Mouse (Mus musculus) left cerebral cortex, adult 18-20 months (tissue): ENCODE results near the gene Aldh3b1. TPM values are rescaled to one million over a fixed set of nuclear protein-coding genes. Genes with fewer than 3 reads are reported as not detected.
"Not testable (repeated sequence)": the region's sequence is repeated elsewhere in the genome, so short reads cannot be mapped to it uniquely, and the experiment has no call there.

Source experiments
- DNase-seq, 2 experiments: peaks; one replicate each; pipeline ENCODE4 v3.0.0; 2021 to 2022; ENCODE audit warnings: low spot score in 2 of 2, mixed read lengths in 1 of 2
- long read RNA-seq, 2 experiments: library from polyadenylated mRNA; stranded (forward); transcript quantifications; one replicate each; pipeline ENCODE4 v2.0.0; 2021
- total RNA-seq, 2 experiments: library from RNA; stranded (reverse); gene quantifications; 2 replicates each; pipeline ENCODE4 v1.2.3; 2021

The Aldh3b1 gene
- 1 to 10 TPM; 3.0 to 4.2 TPM for total RNA-seq
- long read RNA-seq, experiment 1, transcript Aldh3b1-201 (10 exons, 1,924 nt): major isoform, 5 of 7 reads
- long read RNA-seq, experiment 1, partial matches to known transcripts: 1 of 7 reads
- long read RNA-seq, experiment 1, other reads (novel, unspliced or antisense): 1 of 7 reads
- long read RNA-seq, experiment 2, transcript Aldh3b1-201 (10 exons, 1,924 nt): major isoform, 6 of 10 reads
- long read RNA-seq, experiment 2, partial matches to known transcripts: 2 of 10 reads
- long read RNA-seq, experiment 2, other reads (novel, unspliced or antisense): 2 of 10 reads

DNA sequence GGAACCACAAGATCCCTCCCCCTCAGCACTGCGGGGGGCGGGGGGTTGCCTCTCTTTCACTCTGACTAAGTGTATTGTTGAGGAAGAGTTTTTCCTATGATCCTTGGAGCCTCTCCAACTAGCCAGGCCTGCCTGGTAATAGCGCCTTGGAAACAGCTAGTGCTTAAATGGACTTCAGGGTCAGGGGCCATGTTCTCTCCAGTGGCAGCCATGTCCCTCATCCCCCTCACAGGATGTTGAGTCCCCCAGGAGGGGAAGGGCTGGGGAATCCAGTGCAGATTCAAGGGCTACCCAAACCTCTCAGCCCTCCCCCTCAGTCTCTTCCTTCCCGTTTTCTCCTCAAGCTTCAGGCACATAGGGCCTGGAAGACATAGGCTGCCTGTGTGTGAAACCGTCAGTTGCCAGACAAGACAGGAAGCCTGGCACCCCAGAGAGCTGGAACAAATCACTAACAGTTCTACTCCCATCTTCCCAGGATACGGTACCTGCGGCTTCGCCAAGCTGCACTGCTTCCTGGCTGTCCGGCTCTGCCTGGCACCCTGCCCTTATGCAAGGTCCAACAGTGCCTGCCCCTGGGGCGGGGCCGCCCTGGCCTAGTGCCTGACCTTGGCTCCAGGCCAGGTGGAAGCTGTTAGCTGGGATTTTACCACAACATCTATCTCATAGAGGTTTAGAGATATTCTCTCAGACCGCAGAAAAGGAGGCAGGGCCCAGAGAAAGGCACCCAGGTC lies at the start of gene Aldh3b1:
Aldh3b1 (minus strand) TSS at position 598 of the 731 bp plus-strand sequence.
- DNase-seq: peak; percentile 44 to 48

DNA sequence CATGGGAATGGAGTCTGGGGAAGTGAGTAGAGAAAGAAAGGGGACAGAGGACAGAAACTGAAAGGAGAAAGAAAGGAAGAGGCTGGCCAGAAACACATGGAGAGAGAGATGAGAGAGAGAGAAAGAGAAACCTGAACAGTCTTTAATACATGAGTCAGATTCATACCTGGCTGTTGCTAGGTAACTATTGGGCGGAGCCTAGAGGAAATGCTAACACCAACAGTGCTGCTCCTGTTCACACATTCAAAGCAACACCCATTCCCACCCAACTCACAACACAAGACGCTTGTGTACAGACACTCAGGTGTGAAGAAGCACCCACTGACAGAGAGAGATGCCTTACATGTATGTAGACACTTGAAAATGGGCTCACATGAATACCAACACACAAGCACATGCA lies 46.3 kb upstream of the Aldh3b1 start:
- no peak for DNase-seq

DNA sequence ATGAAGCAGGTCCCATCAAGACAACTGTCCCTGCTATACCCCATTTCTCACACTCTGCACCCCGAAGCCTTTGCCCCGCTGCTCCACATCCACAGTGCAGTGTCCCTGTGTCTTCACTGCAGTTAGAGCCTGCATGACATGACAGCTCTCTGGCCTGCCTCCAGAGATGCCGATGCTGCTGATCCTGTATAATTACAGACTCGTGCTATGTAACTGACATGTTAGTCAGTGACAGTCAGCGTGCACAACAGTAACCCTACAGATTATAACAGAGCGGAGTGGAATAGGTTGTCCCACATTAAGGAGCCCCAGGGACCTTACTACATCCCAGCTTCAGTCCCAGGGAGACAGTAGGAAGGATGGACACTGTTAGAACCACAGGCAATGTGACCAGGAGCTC lies 45.0 kb upstream of the Aldh3b1 start:
- not testable (repeated sequence) for DNase-seq

DNA sequence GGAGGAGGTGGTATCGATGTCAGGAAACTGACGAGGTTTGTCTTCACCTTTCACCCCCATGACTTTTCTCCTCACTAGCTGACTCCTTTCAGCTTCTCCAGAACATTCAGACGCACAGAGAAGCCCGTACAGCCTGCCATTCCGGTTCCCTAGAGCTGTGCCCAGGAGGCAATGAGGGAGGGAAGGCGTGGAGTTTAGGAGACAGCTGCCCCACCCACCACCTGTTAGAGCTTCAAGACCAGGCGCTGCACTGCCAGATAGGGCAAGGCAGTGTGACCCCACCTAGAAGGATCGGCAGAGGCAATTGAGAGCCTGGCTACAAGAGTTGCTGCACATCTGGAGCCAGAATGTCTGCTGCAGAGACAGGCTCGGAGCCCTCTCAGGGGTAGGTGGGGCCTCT lies 42.6 kb upstream of the Aldh3b1 start, which contains the start of gene Aldh3b2:
Aldh3b2 (plus strand) TSS at position 100 of the 400 bp plus-strand sequence.
- DNase-seq: no peak

DNA sequence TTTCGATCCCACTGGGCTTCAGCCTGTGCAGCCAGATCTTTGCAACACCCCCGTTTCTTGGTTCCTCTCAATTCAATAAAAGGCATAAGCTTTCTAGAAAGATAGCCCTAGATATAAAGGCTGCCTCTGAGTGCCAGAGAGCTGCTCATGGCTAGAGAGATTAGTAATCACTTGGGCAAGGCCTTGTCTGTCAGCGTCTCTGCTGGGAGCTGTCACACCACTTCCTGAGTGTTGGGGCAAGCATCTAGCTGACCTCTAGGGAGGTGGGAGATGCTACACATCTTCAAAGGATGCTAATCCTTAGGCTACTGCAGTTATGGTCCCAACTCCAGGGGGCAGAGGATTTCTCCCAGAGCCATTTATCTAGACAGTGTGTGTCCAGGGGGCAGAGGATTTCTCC lies 37.6 kb upstream of the Aldh3b1 start:
- no peak for DNase-seq

DNA sequence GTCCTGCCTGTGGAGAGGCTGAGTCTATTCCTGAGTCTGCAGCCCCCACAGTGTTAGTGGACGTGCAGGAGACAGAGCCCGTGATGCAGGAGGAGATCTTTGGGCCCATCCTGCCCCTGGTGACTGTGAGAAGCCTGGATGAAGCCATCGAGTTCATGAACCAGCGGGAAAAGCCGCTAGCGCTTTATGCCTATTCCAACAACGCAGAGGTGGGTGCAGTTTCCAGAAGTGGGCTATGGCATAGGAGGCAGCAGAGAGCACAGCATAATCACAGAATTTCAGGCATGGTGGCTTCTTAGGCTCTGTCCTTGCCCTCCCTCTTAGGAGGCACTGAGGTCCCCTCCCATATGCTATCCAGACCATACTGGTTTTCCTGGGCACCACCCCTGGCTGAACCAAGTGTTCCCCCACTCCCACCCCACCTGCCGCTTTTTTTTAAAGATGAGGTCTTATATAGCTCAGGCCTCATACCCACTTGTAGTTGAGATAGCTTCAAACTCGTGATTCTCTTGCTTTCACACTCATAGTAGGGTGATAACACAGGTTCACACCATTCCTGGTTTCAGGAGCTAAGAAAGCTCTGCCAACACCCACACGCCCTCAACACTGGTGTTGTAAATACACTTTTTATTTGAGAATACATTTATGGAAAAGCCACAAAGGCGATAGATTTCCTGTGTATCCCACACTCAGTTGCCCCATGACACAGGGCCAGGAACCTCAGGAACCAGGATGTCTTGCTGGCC lies 36.9 kb upstream of the Aldh3b1 start:
- no peak for DNase-seq

DNA sequence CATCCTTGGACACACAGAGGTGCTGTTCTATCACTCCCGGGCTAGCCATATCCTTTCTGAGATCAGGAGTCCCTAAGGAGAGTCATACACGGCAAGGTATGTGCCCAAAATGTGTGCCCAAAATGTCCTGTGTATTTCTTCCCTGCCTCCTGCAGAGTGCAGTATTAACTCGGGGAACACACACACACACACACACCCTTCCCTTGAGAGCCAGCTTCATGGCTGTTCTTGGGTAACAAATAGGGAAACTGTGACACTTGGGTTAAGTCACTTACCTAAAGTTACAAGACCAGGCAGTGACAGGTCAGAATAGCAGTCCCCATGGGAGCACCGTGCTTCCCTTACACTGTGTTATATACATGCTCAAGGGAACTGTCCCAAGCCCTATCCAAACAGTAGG lies 34.4 kb upstream of the Aldh3b1 start:
- no peak for DNase-seq

DNA sequence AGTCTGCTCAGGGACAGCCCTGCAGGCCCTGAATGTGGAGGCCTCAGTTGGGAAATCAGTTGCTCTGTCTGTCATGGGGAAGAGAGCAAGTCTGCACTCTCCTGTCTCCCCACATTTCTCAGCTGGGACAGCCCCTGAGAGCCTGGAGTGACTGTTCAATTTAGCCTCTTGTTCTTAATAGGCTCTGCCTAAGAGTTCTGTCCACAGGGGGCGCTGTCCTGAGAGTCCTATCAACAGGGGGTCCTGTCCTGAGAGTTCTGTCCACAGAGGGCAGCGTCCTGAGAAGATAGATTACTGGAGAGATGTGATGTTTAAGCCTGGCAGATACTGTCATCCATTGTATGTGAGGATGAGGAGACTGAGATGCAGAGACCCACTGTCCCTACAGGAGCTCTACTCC lies 32.9 kb upstream of the Aldh3b1 start:
- no peak for DNase-seq

DNA sequence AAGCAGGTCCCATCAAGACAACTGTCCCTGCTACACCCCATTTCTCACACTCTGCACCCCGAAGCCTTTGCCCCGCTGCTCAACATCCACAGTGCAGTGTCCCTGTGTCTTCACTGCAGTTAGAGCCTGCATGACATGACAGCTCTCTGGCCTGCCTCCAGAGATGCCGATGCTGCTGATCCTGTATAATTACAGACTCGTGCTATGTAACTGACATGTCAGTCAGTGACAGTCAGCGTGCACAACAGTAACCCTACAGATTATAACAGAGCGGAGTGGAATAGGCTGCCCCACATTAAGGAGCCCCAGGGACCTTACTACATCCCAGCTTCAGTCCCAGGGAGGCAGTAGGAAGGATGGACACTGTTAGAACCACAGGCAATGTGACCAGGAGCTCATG lies 32.2 kb upstream of the Aldh3b1 start:
- DNase-seq: not testable (repeated sequence)

DNA sequence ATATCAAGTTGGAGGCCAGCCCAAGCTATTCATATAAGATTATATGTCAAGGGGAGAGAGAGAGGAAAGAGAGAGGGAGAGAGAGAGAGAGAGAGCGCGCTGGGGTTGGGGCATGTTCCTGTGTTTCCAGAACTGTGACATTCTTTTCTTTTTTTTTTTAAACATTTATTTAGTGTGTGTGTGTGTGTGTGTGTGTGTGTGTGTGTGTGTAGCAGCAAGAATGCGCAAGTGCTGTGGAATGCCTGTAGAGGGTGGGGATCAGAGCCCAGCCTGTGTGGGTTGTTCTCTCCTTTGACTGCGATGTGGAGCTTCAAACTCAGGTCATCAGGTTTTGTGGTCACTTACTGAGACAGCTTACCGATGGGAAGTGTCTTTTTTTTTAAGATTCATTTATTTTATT lies 30.6 kb upstream of the Aldh3b1 start:
- no peak for DNase-seq

DNA sequence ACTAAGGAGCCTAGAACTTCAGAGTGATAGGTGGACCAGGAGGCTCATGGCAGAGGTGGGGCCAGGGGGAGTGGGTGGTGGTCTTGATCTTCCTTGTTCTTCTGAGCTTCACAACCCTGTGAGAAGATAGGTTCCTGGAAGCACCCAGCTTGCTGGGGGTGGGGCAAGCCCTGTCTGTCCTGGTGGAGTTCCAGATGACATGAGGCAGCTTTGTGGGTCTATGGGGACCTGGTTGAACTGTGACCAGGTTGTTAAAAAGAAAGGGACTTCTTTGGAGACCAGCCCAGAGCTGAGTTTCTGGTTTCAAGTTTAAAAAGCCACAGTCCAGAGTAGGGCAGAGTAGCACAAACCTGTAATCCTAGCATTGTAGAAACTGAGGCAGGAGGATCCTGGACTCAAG lies 29.4 kb upstream of the Aldh3b1 start:
- no peak for DNase-seq

DNA sequence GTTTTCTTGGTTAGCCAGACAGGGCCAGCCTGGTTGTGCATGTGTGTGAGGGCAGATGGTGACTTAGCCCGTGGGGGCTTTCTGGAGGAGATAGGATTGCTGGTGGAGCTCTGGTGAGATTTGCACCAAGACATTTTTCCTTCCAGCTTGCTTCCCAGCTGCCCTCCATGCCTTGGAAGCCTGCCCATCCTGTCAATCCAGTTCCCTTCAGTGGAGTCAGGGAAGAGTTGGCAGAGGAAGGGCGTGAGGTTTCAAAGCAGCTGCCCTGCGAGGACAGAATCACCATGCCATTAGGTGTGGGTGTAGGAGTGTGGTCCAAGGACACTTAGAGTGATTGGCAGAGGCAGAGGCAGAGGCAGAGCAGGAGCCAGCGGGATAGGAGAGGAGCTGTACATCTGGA lies 28.9 kb upstream of the Aldh3b1 start, which contains the start of gene Aldh3b3:
Aldh3b3 (plus strand) TSS at position 176 of the 400 bp plus-strand sequence.
- DNase-seq: no peak

DNA sequence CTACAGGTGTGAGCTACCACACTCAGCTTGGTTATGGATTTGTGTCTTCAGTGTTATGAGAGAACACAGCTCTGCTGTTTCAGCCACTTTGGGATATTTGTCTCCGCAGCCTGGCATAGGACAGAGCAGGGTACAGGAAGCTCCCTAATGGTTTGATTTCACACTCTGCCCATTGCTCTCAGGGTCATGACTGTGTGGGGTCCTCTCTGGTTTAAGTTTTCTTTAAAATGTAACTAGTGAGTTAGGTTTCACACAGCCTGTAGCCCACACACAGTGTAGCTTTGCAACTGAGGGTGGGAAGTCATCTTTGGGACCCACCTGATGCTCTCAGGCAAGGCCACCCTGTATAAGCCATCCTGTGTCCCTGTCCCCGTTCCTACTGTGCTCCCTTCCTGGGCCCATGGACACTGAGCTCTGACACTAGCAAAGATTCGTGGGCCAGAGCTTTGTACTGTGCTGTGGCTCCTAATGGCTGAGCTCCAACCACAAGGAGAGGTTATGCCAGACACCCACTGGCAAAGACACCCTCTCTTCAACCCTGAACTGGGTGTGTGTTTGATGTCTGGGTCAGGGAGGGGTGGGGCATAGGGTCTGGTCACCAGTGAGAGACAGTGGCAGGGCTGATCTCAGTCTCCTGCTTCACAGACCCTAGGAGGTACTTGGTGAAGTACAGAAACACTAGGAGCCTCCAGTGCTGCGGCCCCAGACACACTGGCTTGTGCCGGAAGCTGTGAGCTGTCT lies 27.9 kb upstream of the Aldh3b1 start:
- not testable (repeated sequence) for DNase-seq

DNA sequence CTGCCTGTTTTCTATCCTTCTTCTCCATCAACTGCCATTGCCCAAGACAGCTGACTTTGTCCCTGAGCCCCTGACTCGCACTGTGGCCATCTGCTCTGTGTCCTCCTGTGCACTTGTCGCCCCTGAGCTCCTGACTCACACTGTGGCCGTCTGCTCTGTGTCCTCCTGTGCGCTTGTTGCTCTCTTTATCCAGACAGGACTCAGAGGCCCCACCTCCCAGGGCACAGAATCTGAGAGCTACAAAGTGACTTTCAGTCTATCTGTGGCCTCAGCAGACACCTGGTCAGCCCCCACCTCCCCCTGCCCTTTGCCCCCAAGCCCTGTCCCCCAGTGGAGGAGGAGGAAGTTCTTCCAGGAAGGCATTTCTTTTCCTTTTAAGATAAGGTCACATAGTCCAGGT lies 26.2 kb upstream of the Aldh3b1 start:
- no peak for DNase-seq

DNA sequence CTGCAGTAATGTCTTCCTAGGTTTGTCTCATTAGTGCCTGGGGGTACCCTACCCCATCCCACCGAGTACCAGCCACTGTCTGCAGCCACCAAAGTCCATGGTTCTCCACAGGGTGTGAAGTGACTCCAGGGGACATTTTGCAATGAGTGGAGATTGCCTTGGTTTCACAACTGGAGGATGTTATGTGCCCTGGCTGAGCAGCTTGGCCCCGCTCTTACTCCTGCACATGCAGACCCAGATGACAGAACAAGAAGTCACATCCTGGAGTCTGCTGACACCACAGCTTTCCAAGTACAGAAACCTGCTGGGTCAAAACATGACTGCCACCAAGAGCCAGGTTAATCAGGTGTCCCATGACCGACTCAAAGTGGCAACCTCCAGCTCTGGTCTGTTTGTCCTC lies 25.4 kb upstream of the Aldh3b1 start:
- no peak for DNase-seq

DNA sequence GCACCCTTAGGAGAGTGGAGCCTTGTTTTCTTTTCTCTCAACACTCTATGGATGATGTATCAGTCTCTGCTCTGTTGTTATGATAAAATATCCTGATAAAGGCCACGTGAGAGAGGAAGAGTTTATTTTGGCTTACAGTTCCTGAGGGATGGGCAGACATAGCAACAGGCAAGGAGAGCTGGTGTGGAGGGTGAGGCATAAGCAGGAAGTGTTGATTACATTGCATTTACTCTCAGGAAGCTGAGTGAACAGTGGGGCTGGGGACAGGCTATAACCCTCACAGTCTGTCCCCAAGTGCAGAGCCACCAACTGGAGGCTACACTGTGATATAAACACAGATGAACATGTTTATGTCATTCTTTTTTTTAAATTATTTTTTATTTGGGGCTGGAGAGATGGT lies 22.5 kb upstream of the Aldh3b1 start:
- DNase-seq: no peak

DNA sequence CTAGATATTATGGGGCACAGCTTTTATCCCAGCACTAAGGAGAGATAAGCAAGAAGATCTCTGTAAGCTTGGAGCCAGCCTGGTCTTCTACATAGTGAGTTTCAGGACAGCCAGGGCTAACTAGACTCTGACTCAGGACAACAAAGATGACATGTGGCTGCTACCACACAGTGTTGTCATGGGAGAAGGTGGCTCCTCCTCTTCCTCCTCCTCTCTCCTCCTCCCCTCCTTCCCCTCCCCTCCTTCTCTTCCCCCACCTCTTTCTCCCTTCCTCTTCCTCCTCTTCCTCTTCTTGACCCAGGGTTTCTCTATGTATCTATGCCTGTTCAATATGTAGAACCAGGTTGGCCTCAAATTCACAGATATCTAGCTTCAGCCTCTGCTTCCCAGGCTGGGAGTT lies 21.9 kb upstream of the Aldh3b1 start:
- DNase-seq: no peak

DNA sequence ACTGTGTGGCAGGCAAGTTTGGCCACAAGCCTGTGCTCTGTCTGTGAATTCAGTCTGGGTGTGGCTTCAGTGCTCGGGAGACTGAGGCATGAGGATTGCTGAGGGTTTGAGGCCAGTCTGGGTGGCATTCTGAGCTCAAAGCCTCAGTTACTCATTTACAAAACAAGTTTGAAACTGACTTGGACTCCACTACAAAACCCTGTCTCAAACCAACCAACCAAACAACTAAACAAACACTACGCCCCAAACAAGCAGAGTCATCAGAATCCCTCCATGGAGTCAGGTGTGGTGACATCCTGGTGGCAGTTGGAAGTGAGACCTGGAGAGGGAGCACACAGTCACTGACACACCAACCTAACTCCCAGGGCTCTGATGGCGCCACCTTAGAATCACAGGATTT lies 20.7 kb upstream of the Aldh3b1 start:
- DNase-seq: no peak

DNA sequence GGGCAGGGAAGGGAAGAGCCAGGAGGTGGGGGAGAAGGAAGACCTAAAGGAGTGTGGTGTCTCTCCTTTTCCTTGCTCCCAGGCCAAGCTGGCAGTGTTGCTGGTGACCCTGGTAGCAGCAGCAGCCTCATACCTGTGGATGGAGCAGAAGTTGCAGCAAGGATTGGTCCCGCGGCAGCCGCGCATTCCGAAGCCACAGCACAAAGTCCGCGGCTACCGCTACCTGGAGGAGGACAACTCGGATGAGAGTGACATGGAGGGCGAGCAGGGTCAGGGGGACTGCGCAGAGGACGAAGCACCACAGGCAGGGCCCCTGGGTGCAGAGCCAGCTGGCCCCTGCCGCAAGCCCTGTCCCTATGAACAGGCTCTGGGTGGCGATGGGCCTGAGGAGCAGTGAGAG lies 18.9 kb upstream of the Aldh3b1 start:
- no peak for DNase-seq

DNA sequence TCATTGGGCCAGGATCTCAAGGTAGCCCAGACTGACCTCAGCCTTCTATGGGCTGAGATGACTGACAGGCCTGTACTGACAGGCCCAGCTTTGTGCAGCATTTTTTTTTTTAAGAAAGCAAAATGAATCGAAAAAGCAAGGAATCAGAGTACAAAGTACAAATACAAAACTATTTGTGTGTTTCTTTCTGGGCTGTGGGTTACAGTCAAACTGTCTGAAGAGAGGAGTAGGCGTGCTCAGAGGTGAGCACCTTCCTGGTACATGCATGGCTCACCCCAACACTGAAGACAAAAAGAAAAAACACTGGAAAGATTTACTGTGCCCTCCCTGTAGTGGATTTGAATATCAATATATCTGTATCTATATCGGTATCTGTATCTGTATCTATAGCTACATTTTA lies 18.2 kb upstream of the Aldh3b1 start:
- DNase-seq: no peak

DNA sequence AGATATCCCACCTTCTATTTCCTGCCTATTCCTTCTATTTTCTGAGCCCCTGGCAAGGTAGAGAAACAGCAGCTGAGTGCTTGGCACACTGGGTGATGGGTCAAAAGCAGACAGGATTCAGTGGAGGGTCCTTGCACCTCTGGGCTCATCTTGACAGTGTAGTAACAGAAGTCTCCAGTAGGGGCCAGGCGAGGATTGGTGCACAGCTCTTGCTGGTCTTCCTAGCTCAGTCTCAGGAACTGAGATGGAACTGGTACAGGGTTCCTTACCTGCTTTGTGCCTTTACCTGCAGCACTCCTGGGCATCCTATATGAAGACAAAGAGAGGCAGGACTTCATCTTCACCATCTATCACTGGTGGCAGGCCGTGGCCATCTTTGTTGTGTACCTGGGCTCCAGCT lies 17.1 kb upstream of the Aldh3b1 start:
- DNase-seq: peak; percentile 70 to 81
